Mouse (Mus musculus): ENCODE data around the gene Ski.
A peak's percentile ranks its signal among the peaks of the same experiment; 100 is the strongest.
"Not testable (repeated sequence)": the region's sequence is repeated elsewhere in the genome, so short reads cannot be mapped to it uniquely, and the experiment has no call there.

Gene Ski

GRCm38 (mm10) chr4:155222552-155222840 lies at the start of gene Ski:
Ski (minus strand) TSS chr4:155222592.
- DNase-seq (ENCODE audit: low spot score in 2 of 2) = no peak

GRCm38 (mm10) chr4:155268382-155268781 lies 46.0 kb upstream of the Ski start:
- DNase-seq (ENCODE audit: low spot score in 2 of 2) = peak in 1 of 2 experiments; percentile 48

GRCm38 (mm10) chr4:155267639-155268175 lies 45.3 kb upstream of the Ski start:
- DNase-seq (ENCODE audit: low spot score in 2 of 2) = no peak

GRCm38 (mm10) chr4:155267047-155267543 lies 44.7 kb upstream of the Ski start:
- DNase-seq (ENCODE audit: low spot score in 2 of 2) = no peak

GRCm38 (mm10) chr4:155264521-155265321 lies 42.3 kb upstream of the Ski start:
- no peak for DNase-seq (ENCODE audit: low spot score in 2 of 2)

- DNase-seq (ENCODE audit: low spot score in 2 of 2) = no peak
Measured at GRCm38 (mm10) chr4:155252253-155252652, 29.9 kb upstream of the Ski start.

- no peak for DNase-seq (ENCODE audit: low spot score in 2 of 2)
Measured at GRCm38 (mm10) chr4:155251147-155251546, 28.8 kb upstream of the Ski start.

- no peak for DNase-seq (ENCODE audit: low spot score in 2 of 2)
Measured at GRCm38 (mm10) chr4:155250361-155251117, 28.1 kb upstream of the Ski start.

GRCm38 (mm10) chr4:155249648-155250351 lies 27.4 kb upstream of the Ski start, which contains the start of gene Faap20:
Faap20 (plus strand) TSS chr4:155249802.
- DNase-seq (ENCODE audit: low spot score in 2 of 2) = peak; percentile 70

GRCm38 (mm10) chr4:155249257-155249647 lies 26.9 kb upstream of the Ski start:
- peak; percentile 87 to 91 for DNase-seq (ENCODE audit: low spot score in 2 of 2)

GRCm38 (mm10) chr4:155248054-155248453 lies 25.7 kb upstream of the Ski start:
- DNase-seq (ENCODE audit: low spot score in 2 of 2) = not testable (repeated sequence)

GRCm38 (mm10) chr4:155246691-155247105 lies 24.3 kb upstream of the Ski start:
- DNase-seq (ENCODE audit: low spot score in 2 of 2) = peak; percentile 82 to 83

- no peak for DNase-seq (ENCODE audit: low spot score in 2 of 2)
Measured at GRCm38 (mm10) chr4:155245770-155246492, 23.5 kb upstream of the Ski start.

GRCm38 (mm10) chr4:155243233-155243632 lies 20.8 kb upstream of the Ski start:
- DNase-seq (ENCODE audit: low spot score in 2 of 2) = no peak

GRCm38 (mm10) chr4:155242292-155242691 lies 19.9 kb upstream of the Ski start:
- no peak for DNase-seq (ENCODE audit: low spot score in 2 of 2)

GRCm38 (mm10) chr4:155241789-155242188 lies 19.4 kb upstream of the Ski start:
- DNase-seq (ENCODE audit: low spot score in 2 of 2) = no peak

- no peak for DNase-seq (ENCODE audit: low spot score in 2 of 2)
Measured at GRCm38 (mm10) chr4:155239494-155239893, 17.1 kb upstream of the Ski start.

GRCm38 (mm10) chr4:155238276-155238675 lies 15.9 kb upstream of the Ski start:
- DNase-seq (ENCODE audit: low spot score in 2 of 2) = no peak

- no peak for DNase-seq (ENCODE audit: low spot score in 2 of 2)
Measured at GRCm38 (mm10) chr4:155236737-155237385, 14.5 kb upstream of the Ski start.

- peak; percentile 91 to 95 for DNase-seq (ENCODE audit: low spot score in 2 of 2)
Measured at GRCm38 (mm10) chr4:155235311-155236119, 13.1 kb upstream of the Ski start.
